Mouse (Mus musculus): ENCODE results near the gene Ifnb1.

Gene Ifnb1

GRCm38 (mm10) chr4:88501247-88501646, 21.3 kb downstream of the Ifnb1 start:
- DNase-seq (ENCODE audit: low spot score in 2 of 2): no peak

DNA sequence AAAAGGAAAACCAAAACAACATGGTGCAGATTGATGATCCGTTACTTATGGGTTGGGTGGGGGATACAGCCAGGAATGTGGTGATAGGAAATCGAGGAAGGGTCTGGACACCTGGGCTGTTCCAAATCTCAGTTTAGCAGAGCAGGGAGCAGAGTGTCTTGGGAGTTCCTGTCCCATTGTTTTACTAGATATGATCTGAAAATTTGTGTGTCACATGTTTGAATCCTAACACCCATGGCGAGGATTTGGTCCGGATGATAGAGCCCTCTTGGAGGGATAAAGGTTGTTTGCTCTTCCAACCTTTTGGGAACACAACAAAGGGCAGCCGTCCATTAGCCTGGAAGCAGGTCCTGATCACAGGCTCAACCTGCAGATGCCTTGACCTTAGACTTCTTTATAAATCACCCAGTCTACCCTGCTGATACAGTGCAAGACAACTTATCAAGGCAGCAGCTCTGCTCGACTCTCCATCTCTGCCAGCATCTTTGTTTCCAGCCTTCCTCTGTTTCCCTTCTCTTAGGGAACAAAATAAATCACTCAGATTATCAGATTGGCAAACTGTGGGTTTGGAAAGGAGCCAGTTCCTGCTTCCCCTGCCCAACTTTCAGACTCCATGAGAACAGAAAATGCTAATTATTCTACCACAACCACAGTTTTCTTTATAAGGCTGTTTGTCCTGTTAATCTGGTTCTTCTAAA, 26.1 kb downstream of the Ifnb1 start:
- no peak for DNase-seq (ENCODE audit: low spot score in 2 of 2)

DNA sequence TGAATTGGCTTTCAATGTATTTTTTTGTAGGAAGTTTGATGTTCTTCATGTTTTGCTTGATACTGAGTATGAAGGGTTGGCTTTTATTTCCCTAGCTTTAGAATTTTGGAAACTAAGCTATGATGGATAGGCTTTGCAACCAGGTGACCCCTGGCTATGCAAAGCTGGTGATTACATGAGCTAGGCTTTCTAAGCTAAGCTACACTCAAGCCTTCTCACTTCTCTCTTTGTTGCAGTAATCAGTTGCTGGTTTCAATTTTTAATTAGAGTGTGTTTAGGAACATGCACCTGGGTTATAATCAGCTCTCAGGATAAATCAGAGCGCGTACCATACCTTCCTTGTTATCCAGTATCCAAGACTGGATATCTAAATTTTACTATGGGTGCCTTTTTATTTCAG, 33.0 kb downstream of the Ifnb1 start:
- no peak for DNase-seq (ENCODE audit: low spot score in 2 of 2)

DNA sequence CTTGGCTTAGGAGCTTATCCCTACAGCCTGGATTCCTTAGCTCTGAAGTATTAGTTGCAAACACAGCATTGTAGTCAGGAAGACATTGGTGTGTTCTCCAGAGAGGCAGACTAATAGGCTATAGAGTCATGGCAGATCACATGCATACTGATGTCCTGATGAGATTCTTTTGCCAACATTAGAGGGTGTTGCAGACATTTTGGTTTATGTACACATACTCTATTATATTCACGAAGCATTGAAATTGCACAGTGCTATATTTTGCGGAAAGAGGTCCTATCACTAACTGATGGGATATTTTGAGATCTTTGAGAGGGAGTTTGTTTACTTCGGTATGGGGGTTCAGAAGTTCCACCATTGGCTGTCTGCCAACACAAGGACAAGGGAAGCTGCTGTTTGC, 34.5 kb downstream of the Ifnb1 start:
- no peak for DNase-seq (ENCODE audit: low spot score in 2 of 2)

- no peak for DNase-seq (ENCODE audit: low spot score in 2 of 2)
Measured at GRCm38 (mm10) chr4:88480130-88480529, 42.4 kb downstream of the Ifnb1 start.

DNA sequence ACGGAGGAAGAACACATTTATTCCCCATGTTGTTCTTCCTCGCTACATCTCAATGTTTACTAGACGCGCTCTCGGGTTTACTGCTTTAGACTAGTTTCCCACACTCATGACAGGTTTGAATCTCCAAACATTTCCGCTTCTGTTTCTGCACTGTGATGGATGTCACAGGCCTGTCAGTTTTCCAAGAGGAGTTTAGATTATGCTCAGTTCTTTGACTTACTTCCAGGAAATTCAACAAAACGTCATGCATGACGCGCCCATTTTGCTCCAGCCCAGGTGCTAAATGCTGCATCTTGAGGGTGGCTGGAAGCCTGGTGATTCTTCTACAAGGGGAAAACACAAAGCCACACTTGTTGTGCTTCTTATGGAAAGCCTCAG, 43.8 kb downstream of the Ifnb1 start:
- DNase-seq (ENCODE audit: low spot score in 2 of 2): no peak

DNA sequence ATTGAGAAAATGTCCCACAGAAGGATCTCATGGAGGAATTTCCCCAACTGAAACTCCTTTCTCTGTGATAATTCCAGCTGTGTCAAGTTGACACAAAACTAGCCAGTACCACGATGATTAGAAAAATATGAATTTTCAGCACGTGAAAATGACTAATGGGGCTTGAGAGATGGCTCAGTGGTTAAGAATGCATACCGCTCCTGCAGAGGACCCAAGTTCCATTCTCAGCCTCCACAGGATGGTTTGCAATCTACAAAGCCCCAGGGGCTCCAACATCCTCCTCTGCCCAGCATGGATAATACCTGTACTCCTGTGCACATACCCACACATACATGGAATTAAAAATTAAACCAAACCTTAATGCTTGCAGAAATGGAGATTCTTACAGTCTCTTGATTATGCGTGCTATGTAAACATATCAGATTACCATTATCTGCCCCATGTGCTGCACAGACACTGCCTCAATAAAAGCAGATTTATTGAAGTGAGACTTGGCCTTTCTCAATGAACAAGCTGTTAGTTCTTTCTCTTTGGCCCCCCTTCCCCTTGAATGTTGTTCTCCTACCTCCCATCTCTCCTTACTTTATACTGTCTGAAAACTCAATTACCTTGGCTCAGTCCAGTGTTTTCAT, 44.3 kb downstream of the Ifnb1 start:
- DNase-seq (ENCODE audit: low spot score in 2 of 2): no peak

GRCm38 (mm10) chr4:88476511-88477210, 45.9 kb downstream of the Ifnb1 start:
- DNase-seq (ENCODE audit: low spot score in 2 of 2): no peak

GRCm38 (mm10) chr4:88476084-88476483, 46.5 kb downstream of the Ifnb1 start:
- no peak for DNase-seq (ENCODE audit: low spot score in 2 of 2)
